Mouse (Mus musculus) left cerebral cortex, adult 9 months (tissue): ENCODE measurements at regions not wholly inside any gene's neighbourhood (a gene's known extent, or its start where the extent isn't known, plus 50 kb on each side); places are given as distances from the start of the nearest gene placed in this dataset.

Experiments used
- DNase-seq, 2 experiments: peaks; one replicate each; pipeline ENCODE4 v3.0.0; 2022; ENCODE audit warnings: low spot score in 2 of 2

- DNase-seq: peak in 1 of 2 experiments; percentile 5
Observed at GRCm38 (mm10) chrX:58812824-58813223, 96.3 kb upstream of the 4930550L24Rik start.
